Mouse (Mus musculus) erythroid progenitor cell, adult 5-6 weeks (primary cell): ENCODE results near the gene Card10. TPM values are rescaled to one million over a fixed set of nuclear protein-coding genes. Genes with fewer than 3 reads are reported as not detected.

Experiments used
- ATAC-seq: replicated peaks from 2 replicates; pipeline ENCODE4 v1.8.0; 2016; ENCODE audit warnings: moderate number of reproducible peaks, mild to moderate bottlenecking, moderate TSS enrichment, inconsistent platforms; ENCODE audit not compliant: poor library complexity, low FRiP score, severe bottlenecking
- total RNA-seq, 2 experiments: library from RNA; stranded (forward) in 1 of 2; stranded (reverse) in 1 of 2; fragments of 150-400 nt in 1 of 2; fragments of 186-747, 209-891 nt in 1 of 2; gene quantifications; 2 replicates each; pipeline versions ENCODE4 v1.2.3 to v1.2.4; 2015 to 2017; ENCODE audit warnings: low replicate concordance in 2 of 2

Gene Card10
- total RNA-seq, 2 experiments from 2014 or later, result 0.42 TPM; not detected in 1

DNA sequence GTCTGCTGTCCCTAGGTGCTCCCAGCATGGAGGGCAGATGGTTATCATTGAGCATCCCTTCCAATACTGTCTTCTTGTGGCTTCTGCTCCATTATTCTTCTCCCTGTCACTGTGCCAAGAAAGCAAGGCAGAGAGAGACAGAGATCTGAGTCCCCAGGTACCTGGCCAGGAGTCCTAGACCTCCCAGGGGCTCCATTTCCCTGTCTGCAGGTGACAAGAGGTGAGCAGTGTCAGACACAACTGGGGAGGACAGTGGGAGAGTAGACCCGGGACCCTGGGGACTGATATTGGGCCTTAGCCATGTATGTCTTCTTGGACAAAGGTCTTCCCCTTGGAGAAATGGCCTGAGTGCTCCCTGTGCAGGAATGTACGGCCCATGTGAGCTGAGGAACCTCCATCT is 2.5 kb upstream of the Card10 start:
- ATAC-seq, result no peak

- no peak for ATAC-seq
Measured at GRCm38 (mm10) chr15:78804326-78804725, 1.5 kb upstream of the Card10 start.

- no peak for ATAC-seq
Measured at GRCm38 (mm10) chr15:78803499-78803900, 658 bp upstream of the Card10 start.

- no peak for ATAC-seq
Measured at GRCm38 (mm10) chr15:78801971-78802741, 686 bp downstream of the Card10 start.

DNA sequence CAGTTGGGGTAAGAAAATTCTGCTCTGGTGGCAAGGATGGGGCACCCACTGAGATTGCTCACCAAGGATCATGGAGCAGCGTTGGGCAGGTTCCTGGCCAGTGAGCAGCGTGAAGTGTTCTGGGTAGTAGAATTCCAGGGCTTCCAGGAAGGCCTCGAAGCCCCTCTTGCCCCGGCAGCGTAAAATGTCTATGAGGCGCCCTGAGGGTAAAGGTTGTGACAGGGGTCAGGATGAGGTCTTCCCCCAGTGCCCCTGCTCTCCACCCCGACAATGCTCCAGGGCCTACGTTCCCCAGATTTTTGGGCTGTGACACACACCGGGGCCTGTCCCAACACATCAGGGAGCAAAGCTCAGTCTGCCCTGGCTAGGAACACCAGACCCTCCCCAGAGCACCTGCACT is 1.3 kb downstream of the Card10 start:
- no peak for ATAC-seq

- no peak for ATAC-seq
Measured at GRCm38 (mm10) chr15:78799029-78799428, 3.8 kb downstream of the Card10 start.

GRCm38 (mm10) chr15:78797060-78797329 is 5.8 kb downstream of the Card10 start:
- no peak for ATAC-seq

- no peak for ATAC-seq
Measured at GRCm38 (mm10) chr15:78796196-78797059, 6.4 kb downstream of the Card10 start.

DNA sequence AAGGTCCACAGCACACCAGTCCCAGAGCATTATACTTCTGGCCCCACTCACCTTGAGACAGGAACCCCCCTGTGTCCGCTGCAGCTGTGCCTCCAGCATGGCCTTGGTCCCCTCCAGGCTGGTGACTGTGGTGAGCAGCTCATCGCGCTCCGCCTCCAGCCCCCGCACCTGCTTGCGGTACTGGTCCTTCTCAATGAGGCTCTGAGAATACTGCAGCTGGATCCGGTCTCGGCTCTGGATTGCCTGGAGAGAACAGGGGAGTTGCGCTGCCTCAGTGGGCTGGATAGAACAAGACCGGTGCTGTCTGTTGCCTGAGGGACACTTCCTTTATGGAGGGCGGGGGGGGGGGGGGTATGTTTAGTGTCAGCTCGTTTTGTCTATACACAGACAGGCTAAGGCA is 11.9 kb downstream of the Card10 start:
- no peak for ATAC-seq

DNA sequence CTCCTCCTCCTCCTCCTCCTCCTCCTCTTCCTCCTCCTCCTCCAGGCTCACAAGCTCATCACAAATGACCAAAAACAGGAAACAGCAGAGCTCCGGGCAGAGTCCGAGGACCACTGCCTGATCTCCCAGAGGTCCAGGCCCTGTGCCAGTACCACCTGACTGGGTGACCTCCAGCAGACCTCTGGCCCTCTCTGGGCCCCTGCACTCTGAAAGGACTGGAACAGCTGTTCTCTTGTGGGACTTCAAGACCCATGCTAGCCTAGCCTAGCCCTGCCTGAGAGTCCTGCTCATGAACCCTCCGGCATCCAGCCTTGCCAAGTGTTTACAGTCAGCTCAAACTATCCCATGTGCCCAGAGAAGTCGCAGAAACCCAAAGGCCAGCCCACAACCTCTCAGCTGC is 12.4 kb downstream of the Card10 start:
- no peak for ATAC-seq

DNA sequence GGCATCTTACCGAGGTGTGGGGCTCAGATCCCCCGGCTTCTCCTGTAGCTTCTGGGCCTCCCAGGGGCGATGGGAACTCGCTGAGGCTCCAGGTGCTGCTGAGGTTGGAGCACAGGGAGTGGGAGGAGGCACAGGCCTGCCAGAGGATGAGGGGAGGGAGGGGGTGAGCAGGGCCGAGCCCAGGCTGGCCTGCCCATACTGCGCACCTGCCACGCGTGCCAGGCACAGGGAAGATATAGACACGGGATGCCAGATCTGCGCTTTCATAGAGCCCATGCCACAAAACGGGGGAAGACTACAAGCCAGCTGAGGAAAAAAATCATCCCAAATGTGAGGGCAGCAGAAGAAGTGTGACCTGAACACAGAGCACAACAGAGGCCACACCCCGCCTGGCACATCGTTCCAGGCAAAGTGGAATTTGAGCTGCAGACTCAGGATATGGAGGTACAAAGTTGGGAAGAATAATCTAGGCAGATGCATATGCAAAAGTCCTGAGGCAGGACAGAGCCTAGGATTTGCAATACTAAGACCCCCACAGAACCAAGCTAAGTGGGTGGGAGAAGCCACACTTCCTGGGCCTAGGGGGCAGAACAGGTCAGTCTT is 13.0 kb downstream of the Card10 start:
- ATAC-seq, result no peak

- ATAC-seq, result no peak
Measured at GRCm38 (mm10) chr15:78788042-78788441, 14.8 kb downstream of the Card10 start.

DNA sequence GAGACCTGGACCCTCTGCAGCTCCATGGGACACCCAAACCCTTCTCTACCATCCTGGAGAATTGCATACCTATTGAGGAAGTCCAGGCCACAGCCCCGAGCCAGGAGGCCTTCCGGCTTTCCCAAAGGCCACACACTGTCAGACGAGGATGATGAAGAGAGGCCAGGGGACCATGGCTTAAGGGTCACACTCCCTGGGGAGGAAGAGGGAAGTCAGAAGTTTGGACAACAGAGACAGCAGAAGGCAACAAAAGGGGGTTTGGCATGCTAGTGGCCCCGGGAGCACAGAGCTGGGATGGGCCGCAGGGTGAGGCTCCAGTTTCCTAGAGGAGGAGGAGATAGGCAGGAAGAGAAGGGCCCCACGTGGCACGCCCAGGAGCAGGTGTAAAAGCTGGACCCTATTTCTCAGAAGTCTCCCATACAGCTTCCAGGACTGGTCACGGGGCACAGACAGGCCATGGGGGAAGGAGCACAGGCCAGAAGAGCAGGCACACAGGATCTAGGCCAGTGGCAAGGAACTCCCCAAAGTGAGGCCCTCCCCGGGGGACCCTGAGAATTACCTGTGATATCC is 15.5 kb downstream of the Card10 start:
- ATAC-seq, result no peak

DNA sequence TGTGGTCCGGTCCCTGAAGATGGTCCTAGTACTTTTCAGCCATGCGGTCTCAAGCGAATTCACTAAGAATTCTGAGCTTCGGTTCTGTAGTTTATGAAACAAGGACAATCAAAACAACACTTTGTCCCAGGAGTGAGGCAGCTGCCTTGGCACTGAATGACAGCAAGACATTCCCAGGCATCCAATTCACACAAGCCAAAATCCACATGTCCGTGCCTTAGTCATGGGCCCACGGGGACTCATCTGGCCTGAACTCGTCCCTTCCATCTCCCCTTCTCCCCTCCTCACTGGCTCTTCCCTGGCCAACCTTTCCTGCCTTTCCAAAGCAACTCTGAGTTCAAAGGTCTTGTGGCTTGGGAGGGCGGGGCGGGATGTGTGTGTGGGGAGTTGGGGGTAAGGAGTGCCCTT is 16.4 kb downstream of the Card10 start:
- ATAC-seq, result no peak

DNA sequence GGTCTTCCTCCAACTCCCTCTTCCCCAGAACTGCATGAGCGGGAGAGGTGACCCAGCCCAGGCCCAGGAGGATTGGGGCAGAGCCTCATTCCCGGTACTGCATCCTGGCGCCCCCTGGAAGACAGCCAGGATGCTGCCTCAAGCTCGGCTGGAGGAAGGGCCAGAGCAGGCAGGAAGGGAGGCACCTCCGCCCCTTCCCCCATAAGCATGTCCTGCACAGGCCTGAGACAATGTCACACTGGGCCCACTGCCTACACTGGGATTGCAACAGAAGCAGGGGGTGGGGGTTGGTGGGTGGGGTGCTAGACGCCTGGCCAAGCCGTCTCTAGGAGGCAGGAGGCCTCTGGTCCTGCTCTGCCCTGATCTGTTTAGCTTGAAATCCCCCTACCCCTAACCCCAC is 16.9 kb downstream of the Card10 start:
- no peak for ATAC-seq

DNA sequence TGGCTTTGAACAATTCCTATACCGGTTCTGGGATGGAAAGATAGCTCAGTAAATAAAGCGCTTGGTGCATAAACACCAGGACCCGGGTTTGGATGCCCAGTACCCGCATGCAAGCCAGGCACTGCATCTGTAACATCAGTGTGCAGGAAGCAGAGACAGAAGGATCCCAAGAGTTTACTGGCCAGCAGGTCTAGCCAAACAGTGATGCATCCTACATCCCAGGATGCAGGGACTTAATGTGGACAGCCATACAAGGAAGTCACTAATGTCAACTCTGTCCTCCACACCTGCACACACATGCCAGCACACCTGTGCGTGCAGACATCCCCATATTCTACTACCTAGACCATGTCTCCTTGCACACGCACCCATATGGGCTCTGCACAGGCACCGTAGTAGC is 17.6 kb downstream of the Card10 start:
- ATAC-seq, result no peak

DNA sequence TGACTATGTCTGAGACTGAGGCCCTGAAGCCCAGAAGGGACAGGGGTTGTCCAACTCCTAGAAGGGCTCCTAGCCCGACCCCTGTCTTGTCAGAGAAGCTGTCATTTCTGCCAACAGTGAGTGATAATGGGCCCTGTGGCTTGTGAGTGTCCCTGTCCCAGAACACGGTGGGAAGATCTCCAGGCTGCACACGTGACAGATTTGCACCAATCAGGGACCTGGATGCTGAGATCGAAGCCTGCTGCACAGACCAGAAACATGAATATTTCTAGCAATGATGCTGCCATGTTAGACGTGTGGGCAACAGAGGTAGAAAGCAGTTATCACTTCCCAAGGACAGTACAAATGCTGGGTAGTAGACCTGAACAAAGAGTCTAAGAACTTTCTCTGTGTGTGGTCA is 18.3 kb downstream of the Card10 start:
- ATAC-seq, result no peak

DNA sequence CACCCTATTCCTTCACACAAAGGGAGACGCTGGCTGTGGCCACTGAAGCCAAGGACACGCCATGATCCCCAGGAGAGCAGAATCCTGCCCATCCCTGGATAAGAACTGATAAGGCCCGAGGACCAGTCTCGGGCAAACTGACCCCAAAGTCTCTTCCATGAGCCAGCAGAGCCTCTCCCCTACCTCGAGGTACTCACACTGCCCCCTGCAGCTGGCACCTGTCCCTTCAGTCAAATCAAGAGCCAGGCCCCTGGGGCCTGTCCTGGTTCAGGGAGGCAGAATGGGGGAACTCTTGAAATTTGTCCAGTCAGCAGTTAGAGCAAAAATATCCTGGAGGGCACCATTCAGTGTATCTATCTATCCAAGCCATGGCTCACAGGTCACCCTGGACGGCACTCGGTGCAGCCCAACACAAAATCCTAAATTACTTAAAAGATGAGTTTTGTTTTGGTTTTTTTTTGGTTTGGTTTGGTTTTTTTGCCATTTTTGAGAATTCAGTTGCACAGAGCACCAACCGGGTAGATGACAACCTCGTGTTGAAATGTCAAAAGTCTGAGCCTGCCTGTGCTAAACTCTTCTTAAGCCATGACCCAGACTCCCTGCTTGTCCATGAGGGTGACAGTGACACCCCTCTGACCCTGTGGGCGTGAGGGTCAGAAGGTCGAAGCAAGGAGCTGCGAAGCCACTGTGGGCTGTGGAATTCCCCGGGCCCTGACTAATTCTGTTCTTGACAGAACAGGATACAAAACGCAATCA is 20.3 kb downstream of the Card10 start:
- ATAC-seq, result no peak

- ATAC-seq, result no peak
Measured at GRCm38 (mm10) chr15:78780908-78781307, 21.9 kb downstream of the Card10 start.

GRCm38 (mm10) chr15:78780359-78780758 is 22.5 kb downstream of the Card10 start:
- no peak for ATAC-seq
